Mouse (Mus musculus) right cerebral cortex, postnatal 36 days (tissue): ENCODE data around the gene Adgrg1.
A peak's percentile ranks its signal among the peaks of the same experiment; 100 is the strongest.

Experiments used
- DNase-seq, 2 experiments: peaks; one replicate each; pipeline ENCODE4 v3.0.0; 2022; ENCODE audit warnings: low spot score in 2 of 2, mixed read lengths in 1 of 2

Gene Adgrg1

GRCm38 (mm10) chr8:94976651-94977417 lies 2.3 kb downstream of the Adgrg1 start:
- no peak for DNase-seq

GRCm38 (mm10) chr8:94978131-94978530 lies 3.6 kb downstream of the Adgrg1 start:
- DNase-seq, result no peak

GRCm38 (mm10) chr8:94978593-94979319 lies 4.2 kb downstream of the Adgrg1 start:
- DNase-seq, result no peak

- no peak for DNase-seq
Observed at GRCm38 (mm10) chr8:94980176-94980575, 5.6 kb downstream of the Adgrg1 start.

- no peak for DNase-seq
Observed at GRCm38 (mm10) chr8:94980976-94981375, 6.4 kb downstream of the Adgrg1 start.

GRCm38 (mm10) chr8:94981848-94982247 lies 7.3 kb downstream of the Adgrg1 start:
- DNase-seq, result no peak

GRCm38 (mm10) chr8:94983146-94983545 lies 8.6 kb downstream of the Adgrg1 start:
- no peak for DNase-seq

- peak; percentile 55 to 64 for DNase-seq
Observed at GRCm38 (mm10) chr8:94983881-94984516, 9.4 kb downstream of the Adgrg1 start.

DNA sequence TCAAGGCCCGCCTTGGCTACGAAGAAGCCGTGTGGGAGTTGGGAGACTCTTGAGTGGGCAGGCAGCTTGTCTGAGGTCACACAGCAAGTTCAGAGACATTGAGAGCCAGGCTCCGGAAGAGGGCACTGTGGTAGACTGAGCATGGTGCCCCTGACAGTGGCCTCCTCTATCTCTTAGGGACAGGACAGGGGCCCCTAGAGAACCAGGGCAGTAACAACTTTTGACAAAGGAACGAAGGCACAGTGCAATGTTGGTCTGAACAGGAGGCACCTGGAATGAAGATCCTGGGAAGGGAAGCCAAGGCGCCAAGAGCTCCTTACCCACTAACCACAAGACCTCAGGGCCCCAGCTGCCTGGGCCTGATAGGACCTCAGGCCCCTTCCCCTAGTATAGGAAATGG lies 10.5 kb downstream of the Adgrg1 start:
- DNase-seq, result no peak

DNA sequence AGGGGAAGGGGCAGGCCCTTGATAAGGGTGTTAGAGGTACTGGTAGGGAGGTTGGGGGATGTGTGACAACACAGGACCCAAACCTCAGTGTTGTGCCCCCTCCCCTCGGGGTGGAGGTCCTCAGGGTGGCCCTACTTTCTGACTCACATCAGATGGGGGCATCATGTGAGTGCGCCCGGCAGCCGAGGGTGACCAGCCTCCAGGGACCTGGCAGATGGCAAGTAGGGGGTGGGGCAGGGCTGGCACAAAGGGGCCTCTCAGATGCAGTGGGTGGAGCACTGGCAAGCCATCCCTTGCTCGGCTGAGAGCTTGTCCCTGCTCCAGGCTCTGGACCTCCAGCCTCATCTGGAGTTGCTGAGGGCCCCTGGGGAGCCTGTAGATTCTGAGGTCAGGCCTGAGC lies 12.1 kb downstream of the Adgrg1 start:
- peak in 1 of 2 experiments; percentile 39 for DNase-seq

DNA sequence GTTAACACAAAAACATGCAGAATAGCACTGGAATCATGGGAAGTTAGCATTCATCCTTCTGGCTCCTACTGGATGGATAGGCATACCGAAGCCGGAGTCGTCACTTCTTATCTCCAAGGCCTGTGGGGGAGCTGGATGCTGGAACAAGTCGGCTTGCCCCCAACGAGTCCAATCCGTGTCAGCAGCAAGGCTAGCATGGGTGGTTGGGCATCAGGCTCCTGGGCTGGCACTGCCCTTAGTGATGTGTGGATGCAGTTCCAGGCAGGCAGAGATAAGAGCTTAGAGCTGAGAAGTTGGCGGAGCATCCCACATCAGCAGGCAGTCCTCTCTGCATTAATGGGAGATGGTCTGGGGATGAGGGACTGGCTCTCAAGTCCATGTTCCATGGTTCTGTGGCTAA lies 13.0 kb downstream of the Adgrg1 start:
- DNase-seq, result no peak

DNA sequence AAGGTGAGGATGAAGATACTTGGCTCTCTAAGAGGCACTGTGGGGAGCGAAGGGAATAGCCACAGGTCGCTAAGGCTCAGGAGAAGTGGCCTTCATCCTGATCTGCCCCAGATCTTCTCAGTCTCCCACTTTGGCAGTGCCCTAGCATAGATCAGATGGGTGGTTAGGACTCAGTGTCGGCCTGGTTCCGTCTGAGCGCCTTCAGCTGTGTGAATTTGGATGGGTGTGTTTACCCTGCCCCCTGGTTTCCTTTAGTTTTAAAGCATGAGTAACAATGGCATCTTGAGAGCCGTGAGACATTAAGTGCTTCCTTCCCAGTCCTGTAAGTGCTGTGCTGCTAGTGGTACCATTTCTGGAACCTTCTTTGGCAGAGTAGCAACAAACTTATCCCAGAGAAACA lies 14.1 kb downstream of the Adgrg1 start:
- no peak for DNase-seq

DNA sequence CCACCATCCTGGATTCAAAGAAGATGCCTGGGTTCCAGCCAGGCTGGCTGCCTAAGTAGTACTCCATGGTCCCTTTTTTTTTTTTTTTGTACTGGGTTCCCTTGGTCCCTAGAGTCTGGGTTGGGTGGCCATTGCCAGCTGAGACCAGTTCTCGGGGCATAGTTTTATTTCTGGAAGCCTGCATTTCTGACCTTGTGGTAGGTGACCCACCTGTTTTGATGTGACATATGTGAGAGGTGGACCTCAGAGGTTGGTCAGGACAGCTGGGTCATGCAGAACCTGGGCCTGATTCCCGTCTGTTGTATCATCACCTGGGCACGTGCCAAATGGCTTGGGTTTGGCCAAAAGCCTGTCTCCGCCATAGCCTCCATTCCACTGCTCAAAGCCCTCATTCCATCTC lies 15.2 kb downstream of the Adgrg1 start:
- no peak for DNase-seq

- DNase-seq, result no peak
Observed at GRCm38 (mm10) chr8:94990598-94991453, 16.3 kb downstream of the Adgrg1 start.

DNA sequence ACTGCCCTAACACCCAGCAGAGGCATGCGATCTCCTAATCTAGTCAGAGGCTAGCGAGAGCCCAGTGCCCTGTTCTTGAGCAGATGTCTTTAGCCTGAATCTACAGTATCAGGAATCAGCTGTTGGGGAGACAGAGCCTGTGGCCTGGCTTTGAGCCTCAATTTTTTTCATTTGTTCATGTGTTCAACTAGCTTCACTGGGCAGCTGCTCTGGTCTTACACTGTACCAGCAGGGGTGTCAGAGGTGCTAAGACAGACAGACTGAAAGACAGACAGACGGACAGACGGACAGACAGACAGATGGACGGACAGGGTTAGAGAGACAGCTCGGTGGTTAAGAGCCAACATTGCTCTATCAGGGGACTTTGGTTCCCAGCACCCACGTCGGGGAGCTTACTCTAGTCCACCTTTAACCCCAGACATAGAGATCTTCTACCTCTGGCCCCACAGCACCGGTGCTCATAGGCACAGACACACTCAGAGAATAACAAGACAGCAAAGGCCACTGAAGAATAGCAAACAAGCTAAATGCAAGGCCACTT lies 17.0 kb downstream of the Adgrg1 start:
- DNase-seq, result no peak

DNA sequence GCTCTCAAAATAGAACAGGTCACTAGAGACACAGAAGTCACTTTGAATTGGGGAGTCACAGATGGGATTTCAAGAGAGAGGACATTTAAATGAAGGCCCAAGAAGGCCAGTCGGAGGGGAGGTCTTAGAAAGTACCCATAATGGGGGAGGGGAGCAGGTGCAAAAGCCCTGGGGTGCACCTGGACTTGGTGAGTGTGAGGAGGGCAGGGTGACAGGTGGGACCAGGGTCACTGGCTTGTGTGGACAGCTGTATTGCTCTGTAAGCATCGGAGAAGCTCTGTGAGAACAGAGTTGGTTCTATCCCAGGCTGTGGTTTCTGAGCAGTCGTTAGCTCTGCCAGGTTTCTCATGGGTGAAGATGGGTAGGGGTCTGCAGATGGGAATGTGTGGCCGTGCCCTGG lies 17.5 kb downstream of the Adgrg1 start:
- DNase-seq, result no peak

DNA sequence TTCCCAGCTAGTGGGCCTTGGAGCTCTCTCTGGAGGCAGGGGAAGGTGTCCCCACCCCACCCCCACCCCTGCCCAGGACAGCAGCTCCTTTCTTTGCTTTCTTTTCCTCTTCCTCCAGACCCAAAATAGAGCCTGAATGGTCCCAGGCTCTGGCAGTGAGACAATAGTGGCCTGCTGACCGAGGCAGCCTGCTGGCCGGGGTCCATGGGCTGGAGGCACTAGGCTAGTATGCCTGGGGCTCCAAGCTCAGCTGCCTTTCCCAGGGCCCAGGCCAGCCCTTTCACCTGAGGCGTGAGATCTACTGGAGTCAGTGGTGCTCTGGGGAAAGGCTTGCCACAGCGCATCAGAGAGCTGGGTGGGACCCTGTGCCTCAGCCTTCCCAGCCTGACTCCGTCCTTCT lies 18.0 kb downstream of the Adgrg1 start:
- DNase-seq, result peak; percentile 60 to 65

DNA sequence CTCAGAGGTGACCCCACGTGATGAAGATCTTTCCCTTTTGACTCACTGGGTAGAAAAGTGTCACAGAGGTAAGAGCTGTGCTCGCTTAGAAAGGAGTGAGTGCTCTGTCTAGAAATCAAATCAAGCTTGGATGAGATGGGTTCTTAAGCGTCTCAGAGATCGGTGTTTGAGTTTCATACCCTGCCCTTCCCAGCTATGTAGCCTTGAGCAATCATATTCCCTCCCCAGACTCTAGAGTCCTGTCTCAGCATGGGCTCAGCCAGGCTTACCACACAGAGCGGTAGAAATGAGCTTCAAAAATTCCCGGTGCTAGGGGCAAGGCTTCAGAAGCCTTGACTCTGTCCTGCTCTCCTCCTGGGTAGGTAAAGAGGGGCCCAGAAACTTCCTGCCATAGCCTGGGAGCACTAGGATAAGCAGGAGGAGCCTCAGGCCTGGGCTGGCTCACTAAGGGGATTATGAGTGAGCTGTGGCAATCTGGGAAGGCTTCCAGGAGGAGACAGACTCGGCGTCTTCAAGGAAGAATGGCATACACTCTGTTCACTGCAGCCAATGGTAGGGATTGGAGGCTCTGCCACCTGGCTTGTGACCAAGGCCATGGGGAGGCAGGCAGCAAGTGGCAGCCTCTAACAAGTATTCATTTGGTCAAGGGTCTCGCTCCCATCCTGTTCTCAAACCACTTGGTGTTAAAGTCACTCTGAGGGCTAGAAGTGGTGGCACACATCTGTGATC lies 18.6 kb downstream of the Adgrg1 start:
- DNase-seq, result no peak

- DNase-seq, result peak; percentile 68 to 72
Observed at GRCm38 (mm10) chr8:94994006-94994405, 19.5 kb downstream of the Adgrg1 start.

DNA sequence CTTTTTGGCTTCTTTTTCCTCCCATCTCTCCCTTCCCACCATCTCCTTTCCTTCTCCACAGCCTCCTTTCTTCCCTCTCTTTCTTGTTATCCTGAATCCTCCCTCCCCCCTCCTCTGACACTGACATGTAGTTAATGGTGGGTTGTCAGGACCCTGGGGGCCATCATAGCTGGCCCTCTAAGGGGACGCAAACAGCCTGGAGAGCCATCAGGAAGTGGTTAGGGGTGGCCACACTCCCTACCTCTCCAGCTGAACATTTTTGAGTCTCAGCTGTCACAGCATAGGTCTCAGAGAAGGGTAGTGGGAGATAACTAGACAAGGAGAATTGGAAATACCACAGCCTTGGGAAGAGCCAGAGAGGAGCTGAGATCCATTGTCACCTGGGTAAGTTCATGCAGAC lies 20.0 kb downstream of the Adgrg1 start:
- DNase-seq, result no peak
